Mouse (Mus musculus) ES-E14 (cell line): ENCODE measurements around the gene Agap1. TPM values are rescaled to one million over a fixed set of nuclear protein-coding genes. Genes with fewer than 3 reads are reported as not detected.

Experiments
- DNase-seq: peaks from one replicate; pipeline ENCODE4 v3.0.0-alpha.2; 2013; ENCODE audit warnings: low read depth, low spot score
- H3K27ac ChIP-seq: 2 replicates; pipeline ENCODE4 v1.5.1; 2012; ENCODE audit warnings: low read depth, mild to moderate bottlenecking, low read length, moderate library complexity, mixed read lengths; ENCODE audit not compliant: poor library complexity, insufficient read depth, severe bottlenecking
- H3K36me3 ChIP-seq: 2 replicates; pipeline ENCODE4 v1.6.1; 2012; ENCODE audit warnings: mild to moderate bottlenecking, low read length, moderate library complexity, mixed read lengths; ENCODE audit not compliant: control insufficient read depth, poor library complexity, insufficient read depth, severe bottlenecking
- H3K4me1 ChIP-seq, 2 experiments: fragments of 150-350 bp in 1 of 2; sonication (generic) in 1 of 2; 2 replicates each; pipeline ENCODE4 v1.6.1; 2012; ENCODE audit warnings: low read length in 2 of 2, mild to moderate bottlenecking in 1 of 2, mixed read lengths in 1 of 2; ENCODE audit not compliant: control insufficient read depth in 2 of 2, insufficient read depth in 2 of 2, poor library complexity in 1 of 2
- H3K4me3 ChIP-seq, 2 experiments: fragments of 150-350 bp in 1 of 2; sonication (generic) in 1 of 2; 2 replicates each; pipeline ENCODE4 v1.5.1; 2012; ENCODE audit warnings: low read length in 2 of 2, low read depth in 1 of 2, mild to moderate bottlenecking in 1 of 2, mixed read lengths in 1 of 2; ENCODE audit not compliant: insufficient read depth in 1 of 2, poor library complexity in 1 of 2, severe bottlenecking in 1 of 2
- H3K9ac ChIP-seq: 2 replicates; pipeline ENCODE4 v1.6.1; 2012; ENCODE audit warnings: low read depth, mild to moderate bottlenecking, low read length, mixed read lengths; ENCODE audit not compliant: poor library complexity, insufficient read depth, severe bottlenecking
- H3K9me3 ChIP-seq: fragments of 150-350 bp; sonication (generic); 2 replicates; pipeline ENCODE4 v1.6.1; 2012; ENCODE audit warnings: low read depth, mild to moderate bottlenecking, low read length; ENCODE audit not compliant: control insufficient read depth, insufficient read depth
- CHD2 ChIP-seq: IDR thresholded peaks from 2 replicates; pipeline ENCODE4 v1.6.1; 2014; ENCODE audit warnings: mild to moderate bottlenecking, low read depth, low read length, inconsistent platforms
- HCFC1 ChIP-seq: IDR thresholded peaks from 2 replicates; pipeline ENCODE4 v1.6.1; 2012; ENCODE audit warnings: low read length, inconsistent platforms, borderline replicate concordance; ENCODE audit not compliant: insufficient read depth
- MAFK ChIP-seq: IDR thresholded peaks from 2 replicates; pipeline ENCODE4 v1.6.1; 2014; ENCODE audit warnings: mild to moderate bottlenecking, low read depth, low read length, inconsistent platforms; ENCODE audit not compliant: insufficient read depth
- ZC3H11A ChIP-seq: IDR thresholded peaks from 2 replicates; pipeline ENCODE4 v1.6.1; 2012; ENCODE audit warnings: low read depth, mild to moderate bottlenecking, inconsistent platforms, low read length, borderline replicate concordance
- ZNF384 ChIP-seq: IDR thresholded peaks from 2 replicates; pipeline ENCODE4 v1.6.1; 2012; ENCODE audit warnings: low read depth, low read length, inconsistent platforms
- in situ Hi-C, 2 experiments: fragments of 600-800 bp; cut with MboI; formaldehyde crosslinking; loops; one replicate each; pipeline ENCODE4 v1.15.1; 2025; ENCODE audit warnings: low sequenced_read_pairs in 2 of 2, inconsistent platforms in 1 of 2; ENCODE audit not compliant: unreplicated experiment in 2 of 2
- total RNA-seq: library from RNA; depleted of rRNA; stranded (reverse); fragments of 300-350 nt; gene quantifications from 2 replicates; pipeline ENCODE4 v1.2.3, GENCODE M21; 2012

Agap1 gene
- total RNA-seq, 1 experiment, result 19.8 TPM

GRCm38 (mm10) chr1:89625967-89626366 lies 171.4 kb downstream of the Agap1 start:
- Histone ChIP-seq H3K27ac (no peak overlapping the region), H3K36me3 (peaks cover 18% of the 10 kb centered on the region; the same call in 1 of the 2 replicates), H3K9ac (no peak overlapping the region), H3K4me1 (peaks cover 0 to 3% of the 10 kb centered on the region in 2 experiments; a peak in 1 of 4 replicates), H3K4me3 (no peak overlapping the region), H3K9me3 (no peaks in the 10 kb centered on the region)
- in situ Hi-C loops, result no loop called here
- no peak for DNase-seq
- TF ChIP-seq HCFC1, result no peak
- no peak for TF ChIP-seq ZNF384
- no peak for TF ChIP-seq MAFK
- no peak for TF ChIP-seq CHD2
- no peak for TF ChIP-seq ZC3H11A

GRCm38 (mm10) chr1:89626940-89627339 lies 172.3 kb downstream of the Agap1 start:
- Histone ChIP-seq H3K36me3 (peaks cover 17% of the 10 kb centered on the region; the same call in 1 of the 2 replicates), H3K9ac (no peak overlapping the region), H3K9me3 (no peaks in the 10 kb centered on the region), H3K4me3 (no peak overlapping the region), H3K27ac (no peak overlapping the region), H3K4me1 (peaks cover 0 to 3% of the 10 kb centered on the region in 2 experiments; a peak in 1 of 4 replicates)
- in situ Hi-C loops, result no loop called here
- no peak for DNase-seq
- TF ChIP-seq ZNF384 (no peak), ZC3H11A (no peak)

- DNase-seq, result peak; percentile 26
- no peak overlapping the region for H3K4me3 ChIP-seq
- H3K27ac ChIP-seq, result no peak overlapping the region
- no peaks in the 10 kb centered on the region for H3K9me3 ChIP-seq
- in situ Hi-C loops, result no loop called here
- TF ChIP-seq ZNF384 (peak; percentile 57; the same call in 1 of the 2 replicates), HCFC1 (no peak)
- peaks cover 0 to 3% of the 10 kb centered on the region in 2 experiments; a peak in 1 of 4 replicates for H3K4me1 ChIP-seq
- no peak overlapping the region for H3K9ac ChIP-seq
- peaks cover 17% of the 10 kb centered on the region; the same call in 1 of the 2 replicates for H3K36me3 ChIP-seq
Measured at GRCm38 (mm10) chr1:89627650-89628049, 173.0 kb downstream of the Agap1 start.

GRCm38 (mm10) chr1:89630836-89631235 lies 176.2 kb downstream of the Agap1 start:
- H3K9me3 ChIP-seq, result no peaks in the 10 kb centered on the region
- no peak for DNase-seq
- H3K36me3 ChIP-seq, result peaks cover 17% of the 10 kb centered on the region; the same call in 1 of the 2 replicates
- in situ Hi-C loops, result no loop called here
- H3K4me3 ChIP-seq, result no peak overlapping the region
- TF ChIP-seq ZC3H11A, result no peak
- TF ChIP-seq MAFK, result no peak
- TF ChIP-seq HCFC1, result no peak
- no peak for TF ChIP-seq CHD2
- TF ChIP-seq ZNF384, result no peak
- no peak overlapping the region for H3K9ac ChIP-seq
- no peak overlapping the region for H3K27ac ChIP-seq
- H3K4me1 ChIP-seq, result peaks cover 0 to 3% of the 10 kb centered on the region in 2 experiments; a peak in 1 of 4 replicates

- TF ChIP-seq MAFK (no peak), ZNF384 (no peak), HCFC1 (no peak), ZC3H11A (no peak), CHD2 (no peak)
- Histone ChIP-seq H3K9ac (no peak overlapping the region), H3K27ac (no peak overlapping the region), H3K9me3 (no peaks in the 10 kb centered on the region), H3K4me3 (no peak overlapping the region), H3K4me1 (peaks cover 0 to 3% of the 10 kb centered on the region in 2 experiments; a peak in 1 of 4 replicates), H3K36me3 (peaks cover 17% of the 10 kb centered on the region; the same call in 1 of the 2 replicates)
- in situ Hi-C loops, result no loop called here
- peak; percentile 36 for DNase-seq
Measured at GRCm38 (mm10) chr1:89631747-89632146, 177.1 kb downstream of the Agap1 start.
